21 mouse cellular contexts compared by ENCODE assay signal in the genomic region with DNA sequence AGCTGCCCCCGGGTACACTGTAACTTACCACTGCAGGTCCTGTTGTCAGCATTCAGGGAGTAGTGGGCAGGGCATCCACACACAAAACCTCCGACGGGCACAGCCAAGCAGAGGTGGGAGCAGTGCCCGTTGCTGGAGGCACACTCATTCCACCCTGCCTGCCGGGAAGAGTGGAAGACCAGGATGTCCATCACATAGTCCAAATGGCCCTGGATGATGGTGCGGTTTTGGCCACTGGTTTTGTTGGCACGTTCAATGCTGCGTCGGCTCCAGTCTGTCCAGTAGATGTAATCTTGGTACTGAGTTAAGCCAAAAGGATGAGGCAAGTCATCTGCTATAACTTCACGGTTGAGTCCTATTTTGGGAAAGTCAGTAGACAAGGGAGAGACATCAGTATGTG.
"Had no signal": no experiment of that assay in that cellular context is flagged by ENCODE, and none has a peak within 500 bp of the region (broad histone marks: within the 10 kb centered on the region; RNA-seq: fewer than 3 reads in every experiment).

No protein-coding gene starts in this region.

- H3K9ac ChIP-seq: lung, embryonic 15.5 days; midbrain, embryonic 13.5 days; midbrain, embryonic 15.5 days; neural tube, embryonic 13.5 days; neural tube, embryonic 15.5 days; stomach, embryonic 15.5 days had no signal

- DNase-seq: lung, adult 2 months; lung, postnatal 14 days; lung, postnatal 36 days; retina, postnatal 1 day; right cerebral cortex, adult 18-20 months; right cerebral cortex, postnatal 25 days; right cerebral cortex, postnatal 4 days; thymus, adult 2 months; thymus, postnatal 25 days; thymus, postnatal 4 days had no signal

- H3K4me3 ChIP-seq: lung, embryonic 15.5 days; megakaryocyte, embryonic 14.5 days; midbrain, embryonic 13.5 days; midbrain, embryonic 15.5 days; neural tube, embryonic 13.5 days; neural tube, embryonic 15.5 days; stomach, embryonic 15.5 days had no signal

- H3K27me3 ChIP-seq: lung, embryonic 15.5 days; megakaryocyte, embryonic 14.5 days; midbrain, embryonic 13.5 days; midbrain, embryonic 15.5 days; neural tube, embryonic 13.5 days; neural tube, embryonic 15.5 days; stomach, embryonic 15.5 days had no signal

- H3K27ac ChIP-seq: lung, embryonic 15.5 days; macrophage; midbrain, embryonic 13.5 days; midbrain, embryonic 15.5 days; neural tube, embryonic 13.5 days; neural tube, embryonic 15.5 days; stomach, embryonic 15.5 days; stomach, postnatal 0 days had no signal

- ATAC-seq: lung, postnatal 0 days; midbrain, embryonic 13.5 days; midbrain, embryonic 15.5 days had no signal

- H3K4me1 ChIP-seq: lung, embryonic 15.5 days; midbrain, embryonic 13.5 days; midbrain, embryonic 15.5 days; neural tube, embryonic 13.5 days; neural tube, embryonic 15.5 days; stomach, embryonic 15.5 days had no signal

- H3K9me3 ChIP-seq: lung, embryonic 15.5 days; megakaryocyte, embryonic 14.5 days; midbrain, embryonic 13.5 days; midbrain, embryonic 15.5 days; neural tube, embryonic 13.5 days; neural tube, embryonic 15.5 days; stomach, embryonic 15.5 days had no signal

- H3K4me2 ChIP-seq: lung, embryonic 15.5 days; midbrain, embryonic 11.5 days; midbrain, embryonic 13.5 days; midbrain, embryonic 15.5 days; neural tube, embryonic 13.5 days; neural tube, embryonic 15.5 days; stomach, embryonic 15.5 days had no signal
